Mouse (Mus musculus) limb, embryonic 14.5 days (tissue): ENCODE measurements around the gene Nos1ap. TPM values are rescaled to one million over a fixed set of nuclear protein-coding genes. Genes with fewer than 3 reads are reported as not detected.

ENCODE experiments used
- ATAC-seq: fragments of 200-750 bp; cut with Nextera tagmentation; 2 replicates; pipeline ENCODE4 v1.8.0; 2017; ENCODE audit warnings: low read depth, moderate number of reproducible peaks, moderate TSS enrichment; ENCODE audit not compliant: low FRiP score
- DNase-seq: peaks from one replicate; pipeline ENCODE4 v3.0.0-alpha.2; 2015; ENCODE audit warnings: low spot score
- H3K27ac ChIP-seq: fragments of 300-500 bp; sonication (generic); replicated peaks from 2 replicates; pipeline ENCODE4 v1.5.1; 2014; ENCODE audit warnings: low read depth, mild to moderate bottlenecking, low read length, moderate library complexity, mixed read lengths
- H3K27me3 ChIP-seq: fragments of 300-500 bp; sonication (generic); 2 replicates; pipeline ENCODE4 v1.6.1; 2014; ENCODE audit warnings: low read length, mixed read lengths; ENCODE audit not compliant: control insufficient read depth, insufficient read depth
- H3K36me3 ChIP-seq: fragments of 300-500 bp; sonication (generic); 2 replicates; pipeline ENCODE4 v1.6.1; 2014; ENCODE audit warnings: mild to moderate bottlenecking, low read length, moderate library complexity, mixed read lengths; ENCODE audit not compliant: control insufficient read depth, insufficient read depth
- H3K4me1 ChIP-seq: fragments of 300-500 bp; sonication (generic); 2 replicates; pipeline ENCODE4 v1.6.1; 2014; ENCODE audit warnings: antibody characterized with exemption, low read length, mixed read lengths; ENCODE audit not compliant: control insufficient read depth, insufficient read depth
- H3K4me2 ChIP-seq: fragments of 300-500 bp; sonication (generic); replicated peaks from 2 replicates; pipeline ENCODE4 v1.6.1; 2014; ENCODE audit warnings: low read depth, mild to moderate bottlenecking, low read length, moderate library complexity; ENCODE audit not compliant: severe bottlenecking
- H3K4me3 ChIP-seq: fragments of 300-500 bp; sonication (generic); replicated peaks from 2 replicates; pipeline ENCODE4 v1.5.1; 2014; ENCODE audit warnings: low read length
- H3K9ac ChIP-seq: fragments of 300-500 bp; sonication (generic); 2 replicates; pipeline ENCODE4 v1.6.1; 2014; ENCODE audit warnings: mild to moderate bottlenecking, low read depth, low read length, moderate library complexity; ENCODE audit not compliant: severe bottlenecking
- H3K9me3 ChIP-seq: fragments of 300-500 bp; sonication (generic); 2 replicates; pipeline ENCODE4 v1.6.1; 2016; ENCODE audit warnings: low read length; ENCODE audit not compliant: control insufficient read depth
- POLR2A ChIP-seq: fragments of 200-500 bp; IDR thresholded peaks from 2 replicates; pipeline ENCODE4 v1.8.0; 2012; ENCODE audit warnings: inconsistent platforms, mild to moderate bottlenecking, moderate library complexity, borderline replicate concordance; ENCODE audit not compliant: insufficient read depth, insufficient read length; ENCODE audit errors: extremely low read depth
- WGBS: fragments of 180-500 bp; shearing (Covaris S2); extraction: QIAGEN DNeasy Blood & Tissue Kit; methylation state at CpG from one replicate; pipeline ENCODE4 v1.1.7; 2014; 5-methylcytosine and 5-hydroxymethylcytosine counted together
- polyA plus RNA-seq, 2 experiments: library from polyadenylated mRNA; depleted of rRNA in 1 of 2; stranded (reverse) in 1 of 2; unstranded in 1 of 2; fragments of >200 nt; fragmentation: Nextera tagmentation in 1 of 2; extraction: Ambion mirVana in 1 of 2; gene quantifications; 2 replicates each; pipeline versions ENCODE4 v1.2.1 to v1.2.3; 2012 to 2014

Gene Nos1ap
- polyA plus RNA-seq, 2 experiments, result 10.2 to 11.6 TPM

- no peak for ATAC-seq
- WGBS, result 76% methylated on average over 3 of the region's 3 CpGs
Observed at GRCm38 (mm10) chr1:170363746-170364145, 225.9 kb downstream of the Nos1ap start.

GRCm38 (mm10) chr1:170360183-170360915 lies 229.3 kb downstream of the Nos1ap start:
- Histone ChIP-seq H3K27me3 (no peaks in the 10 kb centered on the region), H3K9me3 (no peaks in the 10 kb centered on the region), H3K4me2 (no peak overlapping the region), H3K9ac (no peak overlapping the region), H3K4me3 (no peak overlapping the region), H3K27ac (no peak overlapping the region), H3K4me1 (no peaks in the 10 kb centered on the region), H3K36me3 (no peaks in the 10 kb centered on the region)
- 69% methylated on average over 10 of the region's 10 CpGs for WGBS
- ATAC-seq (no peak), DNase-seq (no peak)
- TF ChIP-seq POLR2A, result no peak

More at GRCm38 (mm10) chr1:170363746-170364145, 225.9 kb downstream of the Nos1ap start:
- DNase-seq, result no peak
- H3K36me3 ChIP-seq, result no peaks in the 10 kb centered on the region
- H3K9me3 ChIP-seq, result no peaks in the 10 kb centered on the region
- no peak overlapping the region for H3K4me3 ChIP-seq
- no peak overlapping the region for H3K27ac ChIP-seq
- TF ChIP-seq POLR2A, result no peak
- no peaks in the 10 kb centered on the region for H3K27me3 ChIP-seq
- H3K9ac ChIP-seq, result no peak overlapping the region
- H3K4me1 ChIP-seq, result no peaks in the 10 kb centered on the region
- H3K4me2 ChIP-seq, result no peak overlapping the region

GRCm38 (mm10) chr1:170353335-170353734 lies 236.3 kb downstream of the Nos1ap start:
- no peak overlapping the region for H3K27ac ChIP-seq
- H3K4me3 ChIP-seq, result no peak overlapping the region
- no peaks in the 10 kb centered on the region for H3K36me3 ChIP-seq
- H3K4me1 ChIP-seq, result no peaks in the 10 kb centered on the region
- WGBS, result 56% methylated on average over 3 of the region's 3 CpGs
- no peak overlapping the region for H3K9ac ChIP-seq
- no peaks in the 10 kb centered on the region for H3K27me3 ChIP-seq
- DNase-seq (no peak), ATAC-seq (no peak)
- H3K9me3 ChIP-seq, result no peaks in the 10 kb centered on the region
- TF ChIP-seq POLR2A, result no peak
- no peak overlapping the region for H3K4me2 ChIP-seq

GRCm38 (mm10) chr1:170351080-170351479 lies 238.6 kb downstream of the Nos1ap start:
- H3K9me3 ChIP-seq, result no peaks in the 10 kb centered on the region
- no peak for ATAC-seq

GRCm38 (mm10) chr1:170346266-170346665 lies 243.4 kb downstream of the Nos1ap start:
- DNase-seq (no peak), ATAC-seq (no peak)
- no peaks in the 10 kb centered on the region for H3K27me3 ChIP-seq
- no peak overlapping the region for H3K4me2 ChIP-seq
- no peak overlapping the region for H3K4me3 ChIP-seq
- H3K36me3 ChIP-seq, result no peaks in the 10 kb centered on the region
- H3K4me1 ChIP-seq, result no peaks in the 10 kb centered on the region
- TF ChIP-seq POLR2A, result no peak
- H3K9ac ChIP-seq, result no peak overlapping the region
- H3K27ac ChIP-seq, result no peak overlapping the region
- H3K9me3 ChIP-seq, result no peaks in the 10 kb centered on the region
- WGBS, result 69% methylated on average over 3 of the region's 3 CpGs

More at GRCm38 (mm10) chr1:170351080-170351479, 238.6 kb downstream of the Nos1ap start:
- Histone ChIP-seq H3K36me3 (no peaks in the 10 kb centered on the region), H3K27ac (no peak overlapping the region), H3K4me3 (no peak overlapping the region), H3K4me2 (no peak overlapping the region), H3K9ac (no peak overlapping the region), H3K4me1 (no peaks in the 10 kb centered on the region), H3K27me3 (no peaks in the 10 kb centered on the region)
- TF ChIP-seq POLR2A, result no peak
- DNase-seq, result no peak
